Mouse (Mus musculus): ENCODE results near the gene Mpped1. TPM values are rescaled to one million over a fixed set of nuclear protein-coding genes. Genes with fewer than 3 reads are reported as not detected.

The Mpped1 gene
- polyA plus RNA-seq, 1 experiment, result not detected

- TF ChIP-seq USF1 (IDR thresholded peaks at IDR 0.05; ENCODE audit: low read depth), result peak; percentile 44
- TF ChIP-seq REST (IDR thresholded peaks at IDR 0.05; ENCODE audit: insufficient read depth, insufficient read length), result no peak
- no peak overlapping the region for H3ac ChIP-seq (ENCODE audit: control insufficient read depth, insufficient read length)
- no peak overlapping the region for H3K4me3 ChIP-seq
- no peaks in the 10 kb centered on the region for H3K79me2 ChIP-seq (ENCODE audit: control insufficient read depth, insufficient read depth)
- H3K4me2 ChIP-seq (ENCODE audit: low read depth), result no peak overlapping the region
- peaks cover 32% of the 10 kb centered on the region for H3K27me3 ChIP-seq (ENCODE audit: control insufficient read depth, insufficient read depth, insufficient read length)
- no peaks in the 10 kb centered on the region for H3K36me3 ChIP-seq (ENCODE audit: control insufficient read depth, insufficient read depth)
Observed at GRCm38 (mm10) chr15:83897286-83897685, 118.0 kb downstream of the Mpped1 start.

- Histone ChIP-seq H3K4me3 (no peak overlapping the region), H3K36me3 (ENCODE audit: control insufficient read depth, insufficient read depth) (no peaks in the 10 kb centered on the region), H3K27me3 (ENCODE audit: control insufficient read depth, insufficient read depth, insufficient read length) (peaks cover 36% of the 10 kb centered on the region), H3K79me2 (ENCODE audit: control insufficient read depth, insufficient read depth) (no peaks in the 10 kb centered on the region), H3K4me2 (ENCODE audit: low read depth) (no peak overlapping the region), H3ac (ENCODE audit: control insufficient read depth, insufficient read length) (no peak overlapping the region)
- no peak for TF ChIP-seq MYOD1 (IDR thresholded peaks at IDR 0.05; ENCODE audit: control insufficient read depth in 1 of 3, insufficient read length in 2 of 3, low read depth in 2 of 3)
- no peak for TF ChIP-seq POLR2A (IDR thresholded peaks at IDR 0.05; ENCODE audit: insufficient read length, low read depth)
- no peak for TF ChIP-seq MAX (IDR thresholded peaks at IDR 0.05; ENCODE audit: low read depth)
- TF ChIP-seq TCF3 (IDR thresholded peaks at IDR 0.05; ENCODE audit: insufficient read length, low read depth), result no peak
Observed at GRCm38 (mm10) chr15:83906472-83906871, 127.2 kb downstream of the Mpped1 start.

Other genes starting within 250 kb of the Mpped1 start
- 937 TPM for gene Tspo, start 215.9 kb upstream of the Mpped1 start, polyA plus RNA-seq (2012; fragmentation: generic; extraction: Trizol)
- gene Mcat, start 215.7 kb upstream of the Mpped1 start, polyA plus RNA-seq (2012; fragmentation: generic; extraction: Trizol), result 55.9 TPM
- 69.6 TPM for gene Ttll12, start 184.3 kb upstream of the Mpped1 start, polyA plus RNA-seq (2012; fragmentation: generic; extraction: Trizol)
- gene Scube1, start 54.4 kb upstream of the Mpped1 start, polyA plus RNA-seq (2012; fragmentation: generic; extraction: Trizol), result not detected

Data from myocyte (in vitro differentiated cells).